Mouse (Mus musculus) layer of hippocampus, postnatal 14 days (tissue): ENCODE results near the gene Cdh16. TPM values are rescaled to one million over a fixed set of nuclear protein-coding genes. Genes with fewer than 3 reads are reported as not detected.

Experiments
- DNase-seq, 2 experiments: peaks; one replicate each; pipeline ENCODE4 v3.0.0; 2021 to 2022; ENCODE audit warnings: low spot score in 2 of 2, mixed read lengths in 1 of 2
- total RNA-seq, 2 experiments: library from RNA; stranded (reverse); gene quantifications; 2 replicates each; pipeline ENCODE4 v1.2.3; 2021

Cdh16 gene
- total RNA-seq, 2 experiments from 2014 or later, result not detected

- no peak for DNase-seq
Measured at GRCm38 (mm10) chr8:104613119-104613518, 11.1 kb downstream of the Cdh16 start.

- no peak for DNase-seq
Measured at GRCm38 (mm10) chr8:104611613-104612012, 12.6 kb downstream of the Cdh16 start.

GRCm38 (mm10) chr8:104610185-104610766 is 13.9 kb downstream of the Cdh16 start:
- DNase-seq, result no peak

- no peak for DNase-seq
Measured at GRCm38 (mm10) chr8:104609222-104609621, 15.0 kb downstream of the Cdh16 start.

- no peak for DNase-seq
Measured at GRCm38 (mm10) chr8:104607944-104608343, 16.3 kb downstream of the Cdh16 start.

- no peak for DNase-seq
Measured at GRCm38 (mm10) chr8:104606329-104606728, 17.9 kb downstream of the Cdh16 start.

GRCm38 (mm10) chr8:104603245-104603593 is 21.0 kb downstream of the Cdh16 start:
- no peak for DNase-seq

GRCm38 (mm10) chr8:104602468-104603244 is 21.5 kb downstream of the Cdh16 start:
- peak; percentile 83 to 91 for DNase-seq

- DNase-seq, result no peak
Measured at GRCm38 (mm10) chr8:104601941-104602371, 22.2 kb downstream of the Cdh16 start.

- DNase-seq, result no peak
Measured at GRCm38 (mm10) chr8:104601386-104601785, 22.8 kb downstream of the Cdh16 start.

- no peak for DNase-seq
Measured at GRCm38 (mm10) chr8:104598496-104598895, 25.7 kb downstream of the Cdh16 start.

- no peak for DNase-seq
Measured at GRCm38 (mm10) chr8:104597656-104598055, 26.5 kb downstream of the Cdh16 start.

GRCm38 (mm10) chr8:104595773-104596536 is 28.2 kb downstream of the Cdh16 start:
- no peak for DNase-seq

- no peak for DNase-seq
Measured at GRCm38 (mm10) chr8:104594611-104595362, 29.4 kb downstream of the Cdh16 start.

- DNase-seq, result no peak
Measured at GRCm38 (mm10) chr8:104593536-104594325, 30.5 kb downstream of the Cdh16 start.

GRCm38 (mm10) chr8:104592566-104592965 is 31.6 kb downstream of the Cdh16 start:
- DNase-seq, result no peak

- no peak for DNase-seq
Measured at GRCm38 (mm10) chr8:104591856-104592255, 32.3 kb downstream of the Cdh16 start.

- peak; percentile 93 to 97 for DNase-seq
Measured at GRCm38 (mm10) chr8:104591133-104591834, 32.9 kb downstream of the Cdh16 start, which contains the start of gene Pdp2. Pdp2 (plus strand) TSS chr8:104591451.

GRCm38 (mm10) chr8:104590284-104590683 is 33.9 kb downstream of the Cdh16 start:
- DNase-seq, result no peak

- no peak for DNase-seq
Measured at GRCm38 (mm10) chr8:104584522-104584921, 39.7 kb downstream of the Cdh16 start.
